Mouse (Mus musculus): Measurements from ENCODE around the gene Ptpn4.

Gene Ptpn4

DNA sequence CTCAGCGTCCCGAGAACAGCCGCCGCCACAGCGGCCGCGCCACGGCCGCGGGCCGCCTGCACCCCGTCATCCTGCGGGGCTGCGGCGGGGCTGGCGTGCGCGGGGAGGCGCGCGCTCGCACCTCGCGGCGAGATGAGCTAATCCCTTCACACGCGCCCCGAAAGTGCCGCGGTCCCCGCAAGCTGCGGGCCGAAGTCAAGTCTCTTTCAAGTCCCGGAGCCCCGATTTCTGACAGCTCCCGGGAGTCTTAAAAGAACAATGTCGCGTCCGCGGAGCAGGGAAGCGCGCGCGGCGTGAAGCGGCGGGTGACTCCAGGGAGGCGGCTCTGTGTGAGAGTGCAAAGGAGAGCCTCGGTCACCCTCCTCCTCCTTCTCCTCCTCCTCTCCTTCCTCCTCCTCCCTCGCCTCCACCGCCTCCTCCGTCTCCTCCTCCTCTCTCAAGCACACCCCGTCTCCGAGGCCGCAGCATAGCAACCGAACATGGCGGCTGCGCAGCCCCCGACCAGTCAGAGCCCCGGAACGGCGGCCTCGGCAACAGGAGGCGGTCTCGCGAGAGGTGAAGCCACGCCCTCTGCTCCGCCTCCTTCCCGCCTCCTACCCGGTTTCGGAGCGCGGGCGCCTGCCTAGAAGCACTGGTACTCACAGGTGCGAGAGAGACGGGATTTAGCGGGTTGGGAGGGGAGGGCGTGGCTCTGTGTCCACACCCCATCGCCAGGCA, at the start of gene Ptpn4:
Ptpn4 (minus strand) TSS at position 579 of the 717 bp plus-strand sequence.
- peak; percentile 100 for DNase-seq (ENCODE audit: low read depth, low spot score)

DNA sequence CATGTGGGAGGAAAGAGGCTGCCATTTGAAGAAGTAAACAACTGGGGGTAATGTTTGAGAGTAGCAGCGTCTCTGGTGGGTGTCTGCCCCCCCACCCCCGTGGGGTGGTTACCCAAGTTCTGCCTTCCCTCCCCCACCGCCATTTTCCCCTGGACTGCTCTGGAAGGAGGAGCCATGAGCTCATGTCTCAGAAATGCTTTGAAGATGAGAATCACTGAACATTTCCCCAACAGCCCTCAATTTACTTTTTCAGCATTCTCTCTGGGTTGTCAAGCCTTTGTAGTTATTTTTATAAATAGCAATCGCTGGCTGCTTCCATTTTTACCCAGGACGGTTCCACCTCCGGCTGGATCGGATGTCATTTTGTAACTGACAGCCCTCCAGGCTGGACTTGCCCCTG, 48.9 kb upstream of the Ptpn4 start:
- DNase-seq (ENCODE audit: low read depth, low spot score): no peak

DNA sequence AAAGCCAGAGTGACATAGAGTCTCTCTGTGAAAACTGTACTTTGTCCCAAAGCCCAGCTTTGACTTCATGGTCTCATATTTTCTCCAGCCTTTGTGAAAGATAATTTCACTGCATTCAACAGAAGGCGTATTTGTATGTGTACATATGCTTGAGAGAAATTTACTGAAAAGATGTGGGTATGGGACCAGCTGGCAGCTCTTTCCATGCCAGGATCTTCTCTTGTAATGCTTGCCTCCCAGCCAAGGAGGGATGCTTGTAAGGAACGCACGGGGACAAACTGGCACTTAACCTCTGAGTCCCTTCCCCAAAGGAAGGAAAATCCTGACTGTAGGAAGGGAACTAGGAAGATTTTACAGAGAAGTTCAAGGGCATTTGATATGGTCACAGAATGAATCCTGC, 46.9 kb upstream of the Ptpn4 start:
- DNase-seq (ENCODE audit: low read depth, low spot score): no peak

DNA sequence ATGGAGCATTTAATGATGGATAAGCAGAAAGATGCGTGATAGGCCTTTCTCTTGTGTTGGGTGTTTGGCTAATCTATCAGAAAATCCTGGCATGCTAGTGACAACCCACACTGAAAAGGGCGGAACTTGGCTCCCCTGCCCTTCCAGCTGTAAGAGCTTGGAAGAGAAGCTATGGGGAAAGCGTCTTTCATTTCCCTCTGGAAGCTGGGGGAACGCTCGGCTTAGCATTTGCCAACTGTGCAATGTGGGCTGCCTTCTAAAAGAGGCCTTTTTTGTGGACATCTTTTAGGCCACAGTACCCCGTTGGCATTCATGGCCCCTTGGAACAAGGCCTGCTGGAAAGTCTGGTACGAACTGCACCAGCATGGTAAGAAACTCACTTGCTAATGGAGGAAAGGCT, 41.5 kb upstream of the Ptpn4 start:
- no peak for DNase-seq (ENCODE audit: low read depth, low spot score)

DNA sequence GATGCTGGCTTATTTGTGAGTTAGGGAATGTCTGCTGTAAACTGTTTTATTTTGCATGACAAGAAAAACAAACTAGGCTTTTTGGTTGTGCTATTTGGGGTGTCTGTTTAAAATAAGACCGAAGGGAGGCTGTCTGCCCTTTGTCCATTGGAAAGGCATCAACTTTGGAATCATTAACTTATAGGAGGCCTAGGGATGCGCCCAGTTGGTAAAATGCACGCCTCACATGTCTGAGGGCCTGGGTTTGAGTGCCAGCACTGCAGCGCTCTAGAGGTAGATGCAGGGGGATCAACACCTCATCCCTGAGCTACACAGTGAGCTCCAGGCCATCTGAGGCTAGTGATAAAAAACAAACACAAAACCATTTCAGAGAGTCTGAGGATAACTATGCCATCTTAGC, 40.1 kb upstream of the Ptpn4 start:
- DNase-seq (ENCODE audit: low read depth, low spot score): no peak

DNA sequence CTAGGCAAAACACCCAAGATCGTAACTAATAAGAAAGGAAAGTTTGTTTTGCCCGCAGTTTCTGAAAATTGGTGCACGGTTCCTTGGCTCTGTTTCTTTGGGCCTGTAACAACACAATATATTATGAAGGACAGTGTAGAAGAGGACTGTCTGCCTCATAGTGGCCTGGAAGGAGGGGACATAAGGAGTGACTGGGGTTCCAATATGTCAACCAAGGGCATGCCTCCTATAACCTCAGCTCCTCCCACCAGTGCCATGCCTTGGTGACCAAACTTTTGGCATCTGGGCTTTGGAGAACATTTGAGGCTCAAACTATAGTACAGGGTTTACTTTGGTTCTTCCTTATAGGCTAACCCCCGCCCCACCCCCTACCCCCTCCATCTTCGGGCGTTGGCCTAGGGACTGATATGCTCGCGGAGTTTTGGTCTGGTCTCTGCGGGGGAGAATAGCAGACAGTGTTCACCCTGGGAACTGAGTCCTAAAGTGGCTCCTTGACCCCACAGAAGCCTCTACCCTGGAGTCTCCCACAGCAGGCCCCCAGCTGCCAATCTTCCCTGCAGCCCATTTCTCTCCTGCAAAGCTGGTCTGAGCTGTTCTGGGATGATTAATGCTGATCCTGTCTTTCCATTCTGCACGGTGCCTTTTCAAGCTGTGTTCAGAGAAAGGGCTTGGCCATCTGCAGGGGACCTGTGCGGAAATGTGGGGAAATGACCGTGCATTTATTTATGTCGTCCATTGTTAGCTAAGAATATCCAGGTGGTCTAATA, 31.2 kb upstream of the Ptpn4 start:
- peak; percentile 23 for DNase-seq (ENCODE audit: low read depth, low spot score)

DNA sequence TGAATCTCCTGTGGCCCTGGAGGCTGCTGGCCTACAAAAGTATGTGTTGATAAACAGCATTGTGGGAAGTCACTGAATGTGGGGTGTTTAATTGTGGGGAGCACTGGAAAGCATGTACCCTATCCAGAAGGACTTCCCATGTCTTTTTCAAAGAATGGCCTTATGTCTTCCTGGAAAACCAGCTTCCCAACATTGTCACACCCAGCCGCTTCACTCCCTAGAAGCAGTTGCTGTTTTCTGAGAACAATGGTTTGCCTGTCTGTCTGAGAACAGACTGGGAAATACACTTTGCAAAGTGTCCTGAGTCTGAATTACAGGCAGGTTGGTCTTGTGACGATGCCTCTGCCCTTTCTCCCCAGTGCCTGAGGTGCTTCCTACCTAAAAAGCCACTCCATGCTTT, 29.9 kb upstream of the Ptpn4 start:
- no peak for DNase-seq (ENCODE audit: low read depth, low spot score)

DNA sequence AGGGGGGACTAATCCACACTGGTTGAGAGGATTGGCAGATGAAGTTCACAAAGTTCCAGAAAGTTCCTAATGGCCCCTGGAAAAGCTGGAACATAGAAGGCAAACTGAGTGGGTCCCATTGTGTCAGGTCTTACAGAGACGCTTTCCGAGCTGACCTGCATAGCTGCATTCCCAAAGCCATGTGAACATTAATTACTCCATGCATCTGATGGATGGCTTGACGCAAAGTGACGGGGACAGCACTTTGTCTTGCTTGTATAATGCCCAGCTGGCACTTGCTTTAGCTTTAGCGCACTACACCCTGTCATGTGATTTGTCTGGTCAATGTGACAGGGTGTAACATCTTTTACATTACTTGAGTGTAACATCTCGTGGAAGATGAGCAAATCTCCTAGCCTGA, 27.9 kb upstream of the Ptpn4 start:
- no peak for DNase-seq (ENCODE audit: low read depth, low spot score)

DNA sequence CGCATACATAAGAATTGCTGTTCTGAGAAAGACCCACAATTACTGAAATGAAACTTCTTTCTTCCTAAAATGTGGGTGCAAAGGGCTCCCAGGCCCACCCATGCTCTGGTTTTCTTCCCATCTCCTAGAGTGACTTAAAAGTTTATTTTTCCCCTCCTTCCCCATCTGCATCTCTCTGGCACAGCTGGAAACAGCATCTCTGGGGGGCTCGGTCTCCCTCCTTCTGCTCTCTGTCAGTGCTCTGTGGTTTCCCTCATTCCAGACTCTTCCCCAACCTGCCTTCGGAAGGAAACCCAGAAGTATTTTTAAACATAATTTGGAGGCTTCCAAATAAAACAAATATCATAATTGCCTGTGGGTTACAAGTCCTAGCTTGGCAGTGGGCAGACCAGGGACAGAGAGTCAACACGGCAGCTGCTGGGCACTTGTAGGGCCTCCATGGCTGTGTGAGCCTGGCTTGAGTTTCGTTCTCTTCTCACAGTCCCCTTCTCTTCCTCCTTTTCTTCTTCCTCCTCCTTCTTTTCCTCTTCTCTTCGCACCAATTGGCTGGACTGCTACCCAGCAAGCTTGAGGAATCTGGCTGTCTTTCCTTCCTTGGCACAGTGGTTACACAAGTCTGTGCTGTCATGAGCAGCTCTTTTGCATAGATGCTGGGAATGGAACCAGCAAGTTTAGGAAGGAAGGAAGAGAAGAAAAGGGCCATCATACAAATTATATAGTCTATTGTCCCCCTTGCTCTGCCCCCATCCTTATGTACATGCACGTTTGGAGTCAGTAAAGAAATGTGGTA, 26.3 kb upstream of the Ptpn4 start:
- no peak for DNase-seq (ENCODE audit: low read depth, low spot score)

DNA sequence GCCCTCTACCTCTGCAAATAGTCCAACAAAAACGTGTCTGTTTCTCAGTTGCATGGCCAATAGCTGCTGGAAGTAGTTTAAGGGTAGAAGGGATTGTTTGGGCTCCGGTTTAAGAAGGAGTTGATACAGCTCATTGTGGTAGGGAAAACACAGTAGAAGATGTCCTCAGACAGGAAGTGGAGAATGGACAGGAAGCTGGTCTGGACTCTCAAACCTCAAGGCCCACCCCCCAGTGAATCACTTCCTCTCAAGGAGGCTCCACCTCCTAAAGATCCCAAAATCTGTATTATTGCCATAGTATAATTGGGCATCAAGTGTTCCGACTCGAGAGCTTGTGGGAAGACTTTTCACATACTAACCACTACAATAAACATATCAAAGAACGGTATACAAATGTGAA, 22.2 kb upstream of the Ptpn4 start:
- peak; percentile 23 for DNase-seq (ENCODE audit: low read depth, low spot score)

DNA sequence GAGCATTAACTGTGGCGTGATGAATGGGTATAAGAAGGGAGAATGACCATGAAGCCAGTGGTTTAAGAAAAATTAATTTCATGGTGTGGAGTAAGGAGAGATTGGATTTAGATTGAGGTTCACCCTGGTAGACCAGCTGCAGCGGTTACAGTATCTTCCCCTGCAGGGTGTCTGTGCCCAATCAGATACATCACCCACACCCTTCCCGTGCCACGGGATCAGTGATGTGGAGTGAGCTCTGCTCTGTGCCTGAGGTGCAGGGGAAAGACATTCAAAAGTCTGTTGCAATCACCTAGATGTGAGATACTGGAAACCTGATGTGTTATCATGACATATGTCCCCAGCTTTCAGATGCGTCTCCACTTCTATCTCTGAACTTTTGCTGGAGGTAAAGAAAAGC, 15.6 kb upstream of the Ptpn4 start:
- no peak for DNase-seq (ENCODE audit: low read depth, low spot score)

DNA sequence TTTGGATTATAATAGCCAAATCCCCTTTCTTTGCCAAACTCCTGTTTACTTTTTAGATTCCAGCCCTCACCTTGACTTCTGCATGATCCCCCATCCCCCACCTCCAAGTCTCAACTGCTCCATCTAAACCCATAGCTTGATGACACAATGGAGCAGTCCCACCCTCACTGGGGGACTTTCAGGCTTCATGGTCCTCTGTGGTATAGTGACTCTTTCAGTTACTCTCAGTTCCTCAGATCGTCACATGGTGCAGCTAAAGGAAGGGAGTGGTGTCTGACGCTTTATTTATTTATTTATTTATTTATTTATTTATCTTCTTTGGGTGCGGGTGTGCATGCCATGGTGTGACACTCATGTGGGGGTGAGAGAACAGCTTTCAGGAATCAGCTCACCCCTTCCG, 14.9 kb upstream of the Ptpn4 start:
- DNase-seq (ENCODE audit: low read depth, low spot score): no peak

DNA sequence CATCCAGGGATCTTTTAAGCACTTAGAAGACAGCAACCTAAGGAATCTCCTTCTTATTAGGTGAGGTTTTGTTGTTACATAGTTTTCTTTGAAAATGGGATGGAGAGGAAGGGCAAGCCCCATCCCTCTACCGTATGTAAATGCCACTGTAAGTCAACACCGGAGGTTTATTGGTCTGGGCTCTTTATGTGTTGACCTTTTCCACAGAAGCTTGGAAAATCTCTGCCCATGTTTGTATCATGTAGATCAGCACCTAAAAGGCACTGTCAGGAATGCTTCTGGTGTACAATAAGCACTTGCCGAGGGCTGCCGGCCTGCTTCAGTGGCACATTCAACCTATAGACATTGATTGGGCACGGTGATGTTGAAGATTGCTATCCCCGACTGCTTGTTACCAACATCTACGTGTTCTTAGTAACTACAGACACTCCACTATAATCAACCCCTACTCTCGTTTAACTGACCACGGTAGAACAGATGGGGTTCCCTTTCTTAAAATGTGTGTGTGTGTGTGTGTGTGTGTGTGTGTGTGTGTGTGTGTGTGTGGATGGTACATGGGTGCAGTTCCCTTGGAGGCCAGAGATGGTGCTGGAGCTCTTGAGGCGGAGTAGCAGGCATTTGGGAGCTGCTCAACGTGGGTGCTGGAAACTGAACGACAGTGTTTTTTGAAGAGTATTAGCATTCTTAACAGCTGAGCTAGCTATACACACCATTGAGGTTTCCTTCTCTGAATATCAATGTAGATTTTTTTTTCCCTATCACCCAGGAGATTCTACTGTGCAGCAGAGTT, 11.9 kb upstream of the Ptpn4 start:
- peak; percentile 41 for DNase-seq (ENCODE audit: low read depth, low spot score)

DNA sequence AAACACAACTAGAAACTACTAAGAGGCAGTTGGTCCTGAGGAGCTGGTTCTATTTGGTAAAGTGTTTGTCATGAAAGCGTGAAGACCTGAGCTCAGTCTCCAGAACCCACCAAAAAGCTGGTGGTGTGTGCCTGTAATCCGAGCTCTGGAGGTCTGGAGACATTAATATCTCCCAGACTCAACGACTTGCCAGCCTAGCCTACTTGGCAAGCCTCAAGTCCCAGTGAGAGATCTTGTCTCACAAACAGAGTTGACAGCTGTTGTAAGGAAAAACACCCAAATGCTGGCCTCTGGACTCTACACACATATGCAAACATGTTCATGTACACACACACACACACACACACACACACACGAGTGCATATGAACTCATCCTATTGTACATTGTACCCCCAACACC, 7.9 kb upstream of the Ptpn4 start:
- DNase-seq (ENCODE audit: low read depth, low spot score): no peak

DNA sequence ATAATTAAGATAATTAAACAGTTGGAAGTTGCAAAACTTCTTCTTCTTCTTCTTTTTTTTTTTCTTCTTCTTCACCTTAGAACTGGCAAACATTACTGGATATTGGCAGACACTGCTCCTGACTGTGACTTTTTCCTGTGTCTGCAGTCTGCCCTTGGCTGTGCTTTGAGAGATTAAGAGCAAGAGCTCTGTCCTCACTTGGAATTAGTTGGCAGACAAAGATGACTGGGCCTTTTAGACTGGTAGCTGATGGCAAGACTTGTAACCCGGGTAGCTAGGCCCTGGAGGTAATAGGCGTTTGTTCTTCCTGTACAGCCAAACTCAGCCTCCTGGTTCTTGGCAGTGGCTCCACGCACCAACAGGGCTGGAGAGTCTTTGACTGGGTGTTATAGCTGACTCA, 5.7 kb upstream of the Ptpn4 start:
- no peak for DNase-seq (ENCODE audit: low read depth, low spot score)

DNA sequence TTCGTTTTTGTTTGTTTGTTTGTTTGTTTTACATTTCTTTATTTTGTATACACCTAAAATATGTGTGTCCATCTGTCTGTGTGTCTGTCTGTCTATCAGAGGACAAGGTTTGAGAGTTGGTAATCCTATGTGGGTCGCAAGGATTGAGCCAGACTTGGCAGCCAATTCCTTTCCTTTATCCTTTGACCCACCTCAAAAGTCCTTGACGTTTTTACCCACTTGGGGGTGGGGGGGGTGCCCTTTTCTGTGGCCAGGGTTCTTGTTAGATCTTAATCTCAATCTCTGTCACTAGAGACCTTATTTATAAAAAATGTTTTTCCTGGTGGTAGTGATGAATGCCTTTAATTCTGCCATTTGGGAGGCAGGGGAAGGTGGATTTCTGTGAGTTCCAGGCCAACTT, 828 bp upstream of the Ptpn4 start:
- no peak for DNase-seq (ENCODE audit: low read depth, low spot score)

DNA sequence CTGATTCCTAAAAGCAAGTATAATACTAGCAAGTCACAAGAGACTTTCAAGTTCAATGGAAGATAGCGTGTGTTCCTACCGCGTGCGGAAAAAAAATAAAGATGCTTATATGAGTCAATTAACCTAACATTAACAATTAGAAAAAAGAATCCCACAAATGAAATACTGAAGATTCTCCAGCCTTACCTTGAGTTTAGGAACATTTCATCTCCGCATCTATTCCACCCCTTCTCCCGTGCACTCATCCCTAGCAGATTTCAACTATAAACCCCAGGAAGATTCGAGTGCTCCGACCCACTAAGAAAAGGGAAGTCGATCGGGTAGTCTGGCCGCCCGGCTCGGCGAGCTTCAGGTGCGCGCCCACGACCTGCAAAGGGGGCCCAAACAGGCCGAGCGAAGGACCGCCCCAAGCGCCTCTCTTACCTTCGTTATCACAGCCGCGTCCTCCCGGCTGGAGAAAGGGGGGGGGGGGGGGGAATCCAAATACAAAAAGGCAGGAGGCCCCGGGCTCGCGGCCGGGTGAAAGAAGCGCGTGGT, 866 bp downstream of the Ptpn4 start:
- peak; percentile 41 for DNase-seq (ENCODE audit: low read depth, low spot score)

DNA sequence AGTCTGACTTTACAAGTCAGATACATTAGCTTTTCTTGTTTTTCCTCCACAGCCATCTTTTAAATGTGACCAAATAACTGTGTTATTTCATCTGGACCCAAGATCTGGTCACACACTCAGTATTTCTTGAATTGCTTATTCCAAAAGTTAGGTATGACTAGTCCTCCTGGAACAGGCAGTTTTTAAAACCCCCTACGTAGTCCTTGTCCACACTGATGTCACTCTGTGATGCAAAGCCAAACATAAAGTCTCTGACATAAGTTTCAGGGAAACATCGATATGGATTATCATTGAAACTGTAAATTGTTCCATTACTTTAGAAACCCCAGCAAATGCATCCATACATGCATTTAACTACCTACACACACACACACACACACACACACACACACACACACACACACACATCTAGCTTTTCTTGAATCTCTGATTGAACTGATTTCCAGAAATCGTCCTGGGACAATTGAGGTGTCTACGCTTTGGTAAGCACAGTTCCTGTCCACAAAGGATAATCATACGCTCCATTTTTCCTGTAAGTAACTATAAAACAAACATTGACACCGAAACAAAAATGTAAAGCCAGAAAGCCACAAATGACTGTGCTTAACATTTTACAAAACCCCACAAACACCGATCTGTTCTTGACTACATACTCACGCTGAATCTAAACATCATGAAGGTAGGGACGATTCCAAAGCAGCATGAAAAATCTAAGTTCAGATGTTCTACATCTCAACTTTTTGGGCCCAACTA, 1.5 kb downstream of the Ptpn4 start:
- no peak for DNase-seq (ENCODE audit: low read depth, low spot score)

DNA sequence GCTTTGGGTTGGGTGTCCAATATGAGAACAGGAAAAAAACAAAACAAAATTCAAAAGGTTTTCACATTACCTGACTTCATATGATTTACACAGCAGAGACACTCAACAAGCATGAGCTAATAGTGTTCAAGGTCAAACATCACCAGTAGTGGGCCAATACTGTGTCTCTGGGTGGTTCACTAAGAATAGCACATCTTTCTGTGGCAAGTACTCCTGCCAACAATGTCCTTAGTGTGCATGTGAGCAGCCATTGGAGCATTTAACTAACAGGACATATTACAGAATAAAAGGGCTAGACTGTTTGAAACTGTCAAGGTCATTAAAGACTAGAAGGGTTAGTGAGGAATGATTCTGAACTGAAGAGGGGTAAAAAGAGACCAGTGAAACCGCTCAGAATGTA, 9.3 kb downstream of the Ptpn4 start:
- DNase-seq (ENCODE audit: low read depth, low spot score): no peak

DNA sequence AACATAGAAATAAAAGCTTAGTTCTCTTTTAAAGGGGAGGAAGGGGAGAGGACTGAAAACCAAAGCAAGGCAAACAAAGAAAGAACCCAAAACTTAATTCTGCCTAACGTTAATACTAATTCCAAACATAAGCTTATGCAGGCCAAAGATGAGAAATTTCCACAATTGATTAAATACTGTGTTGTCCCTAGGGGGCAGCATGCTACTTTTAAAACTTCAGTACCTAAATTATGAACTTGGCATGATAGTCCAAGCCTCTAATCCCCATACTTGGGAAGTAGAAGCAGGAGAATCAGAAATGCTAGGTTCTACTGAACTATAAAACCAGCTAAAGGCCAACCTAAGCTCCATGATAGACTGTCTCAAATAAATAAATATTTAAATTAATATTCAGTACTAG, 18.7 kb downstream of the Ptpn4 start:
- DNase-seq (ENCODE audit: low read depth, low spot score): no peak

DNA sequence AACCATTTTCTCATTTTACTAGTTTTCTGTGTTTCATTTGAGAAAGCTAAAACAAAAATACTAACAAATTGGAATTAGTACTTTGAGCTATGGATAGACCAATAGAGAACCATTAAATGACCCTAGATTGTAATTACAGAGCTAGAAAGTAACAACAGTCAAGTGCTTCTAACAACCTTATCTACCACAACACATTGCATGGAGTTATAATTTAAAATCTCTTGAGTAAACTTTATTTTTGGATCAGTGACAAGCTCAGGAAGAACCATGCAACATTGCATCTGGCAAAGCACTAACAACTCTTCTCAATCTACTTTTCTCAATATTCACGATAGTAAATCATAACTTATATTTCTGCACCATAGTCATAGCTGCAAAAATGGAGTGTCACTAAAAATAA, 29.7 kb downstream of the Ptpn4 start:
- no peak for DNase-seq (ENCODE audit: low read depth, low spot score)
